Mouse (Mus musculus) cortical plate, adult 2 months (tissue): ENCODE results near the gene Ccdc8.

ENCODE experiments used
- CTCF ChIP-seq: fragments of 200-500 bp; IDR thresholded peaks from 2 replicates; pipeline ENCODE4 v1.5.1; 2011; ENCODE audit warnings: mild to moderate bottlenecking, control low read depth, low read length; ENCODE audit not compliant: insufficient read depth; ENCODE audit errors: extremely low read depth
- POLR2A ChIP-seq: fragments of 200-500 bp; IDR thresholded peaks from 2 replicates; pipeline ENCODE4 v1.6.1; 2011; ENCODE audit warnings: mild to moderate bottlenecking, low read length, control low read depth; ENCODE audit not compliant: insufficient read depth; ENCODE audit errors: extremely low read depth

DNA sequence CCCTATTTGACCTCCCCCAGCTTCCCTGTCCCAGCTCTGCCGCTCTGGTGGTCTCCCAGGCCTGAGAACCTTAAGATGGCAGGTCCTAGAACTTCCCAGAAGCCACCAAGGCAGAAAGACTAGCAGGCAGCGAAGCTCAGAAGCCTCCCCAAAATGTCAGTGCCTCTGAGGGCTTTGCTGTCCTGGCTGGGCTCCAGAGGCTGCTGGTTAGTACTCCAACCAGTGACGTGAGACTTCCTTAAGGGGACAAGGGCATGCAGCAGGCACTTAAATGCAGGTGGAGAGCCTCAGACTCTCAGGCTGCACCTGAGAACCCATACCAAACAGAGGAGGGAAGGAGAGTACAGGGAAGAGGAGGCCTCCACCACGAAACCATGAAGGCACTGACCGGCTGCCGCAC lies 31.6 kb downstream of the Ccdc8 start:
- TF ChIP-seq CTCF (no peak), POLR2A (no peak)
